Mouse (Mus musculus): ENCODE measurements around the gene Trabd2b.

GRCm38 (mm10) chr4:114642469-114642868 lies 235.9 kb downstream of the Trabd2b start:
- TF ChIP-seq POLR2A (IDR thresholded peaks at IDR 0.05; ENCODE audit: borderline replicate concordance, insufficient read depth, low read length), result no peak
- TF ChIP-seq CTCF (IDR thresholded peaks at IDR 0.05; ENCODE audit: borderline replicate concordance, insufficient read depth, low read depth, low read length), result no peak
